Mouse (Mus musculus) liver, postnatal 0 days (tissue): ENCODE measurements around the gene Fktn. TPM values are rescaled to one million over a fixed set of nuclear protein-coding genes. Genes with fewer than 3 reads are reported as not detected.

Source experiments
- ATAC-seq: fragments of 200-750 bp; cut with Nextera tagmentation; 2 replicates; pipeline ENCODE4 v1.8.0; 2017; ENCODE audit warnings: mild to moderate bottlenecking, moderate library complexity
- DNase-seq: peaks from one replicate; pipeline ENCODE4 v3.0.0-alpha.2; 2016
- H3K27ac ChIP-seq: fragments of 300-500 bp; sonication (generic); 2 replicates; pipeline ENCODE4 v1.5.1; 2014; ENCODE audit warnings: antibody characterized with exemption, moderate library complexity, mild to moderate bottlenecking, low read depth
- H3K27me3 ChIP-seq: fragments of 300-500 bp; sonication (generic); 2 replicates; pipeline ENCODE4 v1.6.1; 2014; ENCODE audit warnings: low read length, control low read depth, mixed read lengths; ENCODE audit not compliant: insufficient read depth
- H3K36me3 ChIP-seq: fragments of 300-500 bp; sonication (generic); replicated peaks from 2 replicates; pipeline ENCODE4 v1.6.1; 2014; ENCODE audit warnings: mild to moderate bottlenecking, control low read depth, low read length, moderate library complexity, mixed read lengths; ENCODE audit not compliant: insufficient read depth
- H3K4me1 ChIP-seq: fragments of 300-500 bp; sonication (generic); 2 replicates; pipeline ENCODE4 v1.6.1; 2014; ENCODE audit warnings: antibody characterized with exemption, mild to moderate bottlenecking, control low read depth; ENCODE audit not compliant: insufficient read depth
- H3K4me2 ChIP-seq: fragments of 300-500 bp; sonication (generic); 2 replicates; pipeline ENCODE4 v1.6.1; 2014; ENCODE audit warnings: low read depth, mild to moderate bottlenecking, low read length, moderate library complexity, mixed read lengths
- H3K4me3 ChIP-seq: fragments of 300-500 bp; sonication (generic); 2 replicates; pipeline ENCODE4 v1.5.1; 2014; ENCODE audit warnings: low read depth, low read length
- H3K9ac ChIP-seq: fragments of 300-500 bp; sonication (generic); replicated peaks from 2 replicates; pipeline ENCODE4 v1.6.1; 2014; ENCODE audit warnings: mild to moderate bottlenecking, moderate library complexity
- H3K9me3 ChIP-seq: fragments of 300-500 bp; sonication (generic); 2 replicates; pipeline ENCODE4 v1.6.1; 2016; ENCODE audit warnings: mild to moderate bottlenecking, control low read depth, low read length, mixed read lengths
- CTCF ChIP-seq: sonication (generic); IDR thresholded peaks from 2 replicates; pipeline ENCODE4 v1.5.1; 2016; ENCODE audit warnings: antibody characterized with exemption, low read depth
- EP300 ChIP-seq: IDR thresholded peaks from 2 replicates; pipeline ENCODE4 v1.6.1; 2016; ENCODE audit warnings: antibody characterized with exemption, low read depth, mild to moderate bottlenecking
- WGBS: fragments of 180-500 bp; shearing (Covaris S2); extraction: QIAGEN DNeasy Blood & Tissue Kit; methylation state at CpG from one replicate; pipeline ENCODE4 v1.1.7; 2014; ENCODE audit not compliant: insufficient replicate concordance; 5-methylcytosine and 5-hydroxymethylcytosine counted together
- polyA plus RNA-seq: library from polyadenylated mRNA; unstranded; fragments of >200 nt; fragmentation: Nextera tagmentation; extraction: Ambion mirVana; gene quantifications from 2 replicates; pipeline ENCODE4 v1.2.1, GENCODE M21; 2015

The Fktn gene
- polyA plus RNA-seq, 1 experiment from 2014 or later = 2.5 TPM

DNA sequence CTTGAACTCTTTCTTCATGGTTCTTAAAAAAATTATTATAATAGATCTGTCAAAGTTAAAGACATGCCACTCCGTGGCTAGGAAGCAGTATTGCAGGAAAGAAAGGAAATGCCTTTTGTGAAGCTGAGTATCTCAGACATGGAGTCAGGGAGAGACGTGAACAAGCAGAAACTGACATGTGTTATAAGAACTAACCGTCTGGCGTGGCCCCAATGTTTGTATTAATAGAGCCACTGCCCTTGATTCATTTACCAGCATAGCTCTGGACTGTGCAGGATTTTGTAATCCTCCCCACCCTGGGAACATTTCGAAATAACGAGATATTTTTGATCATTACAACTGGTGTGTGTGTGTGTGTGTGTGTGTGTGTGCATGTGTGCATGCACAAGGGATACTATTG lies 109.9 kb downstream of the Fktn start:
- H3K9ac ChIP-seq = no peak overlapping the region
- no peak overlapping the region for H3K4me2 ChIP-seq
- H3K36me3 ChIP-seq = no peaks in the 10 kb centered on the region
- peaks cover 19% of the 10 kb centered on the region; the same call in 1 of the 2 replicates for H3K4me1 ChIP-seq
- TF ChIP-seq CTCF (0 out of 2 replicates have a peak, but pooled peaks have one; percentile 6), EP300 (peak; percentile 67)
- H3K27me3 ChIP-seq = no peaks in the 10 kb centered on the region
- ATAC-seq = peak; percentile 71
- H3K9me3 ChIP-seq = no peaks in the 10 kb centered on the region
- DNase-seq = peak; percentile 64
- H3K4me3 ChIP-seq = no peak overlapping the region
- H3K27ac ChIP-seq = no peak overlapping the region
- 26% methylated on average over 6 of the region's 6 CpGs for WGBS

DNA sequence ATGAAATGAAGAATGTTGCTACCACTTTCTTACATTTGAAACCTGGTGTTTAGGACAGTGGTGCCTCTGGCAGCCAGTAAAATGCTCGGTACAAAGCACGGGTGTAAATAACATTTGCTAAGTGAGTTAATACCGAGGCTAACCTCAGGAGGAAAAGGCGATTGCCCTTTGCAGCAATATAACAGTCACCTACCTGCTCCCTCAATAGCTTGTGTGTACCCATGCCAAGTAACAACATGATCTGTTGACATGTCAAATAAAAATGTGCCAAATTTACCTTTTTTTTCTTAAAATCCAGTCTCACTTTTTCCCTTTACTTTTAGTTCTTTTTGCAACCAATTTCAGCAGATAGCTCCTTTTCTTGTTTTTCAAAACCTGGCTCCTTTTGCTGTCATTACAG lies 111.0 kb downstream of the Fktn start:
- Histone ChIP-seq H3K4me1 (peaks cover 23% of the 10 kb centered on the region), H3K9ac (no peak overlapping the region), H3K27me3 (no peaks in the 10 kb centered on the region), H3K4me2 (no peak overlapping the region), H3K36me3 (no peaks in the 10 kb centered on the region), H3K27ac (peak overlapping the region; percentile 44), H3K9me3 (no peaks in the 10 kb centered on the region), H3K4me3 (no peak overlapping the region)
- DNase-seq = no peak
- ATAC-seq = no peak
- WGBS = 36% methylated on average over 4 of the region's 4 CpGs
- TF ChIP-seq EP300 (no peak), CTCF (no peak)

DNA sequence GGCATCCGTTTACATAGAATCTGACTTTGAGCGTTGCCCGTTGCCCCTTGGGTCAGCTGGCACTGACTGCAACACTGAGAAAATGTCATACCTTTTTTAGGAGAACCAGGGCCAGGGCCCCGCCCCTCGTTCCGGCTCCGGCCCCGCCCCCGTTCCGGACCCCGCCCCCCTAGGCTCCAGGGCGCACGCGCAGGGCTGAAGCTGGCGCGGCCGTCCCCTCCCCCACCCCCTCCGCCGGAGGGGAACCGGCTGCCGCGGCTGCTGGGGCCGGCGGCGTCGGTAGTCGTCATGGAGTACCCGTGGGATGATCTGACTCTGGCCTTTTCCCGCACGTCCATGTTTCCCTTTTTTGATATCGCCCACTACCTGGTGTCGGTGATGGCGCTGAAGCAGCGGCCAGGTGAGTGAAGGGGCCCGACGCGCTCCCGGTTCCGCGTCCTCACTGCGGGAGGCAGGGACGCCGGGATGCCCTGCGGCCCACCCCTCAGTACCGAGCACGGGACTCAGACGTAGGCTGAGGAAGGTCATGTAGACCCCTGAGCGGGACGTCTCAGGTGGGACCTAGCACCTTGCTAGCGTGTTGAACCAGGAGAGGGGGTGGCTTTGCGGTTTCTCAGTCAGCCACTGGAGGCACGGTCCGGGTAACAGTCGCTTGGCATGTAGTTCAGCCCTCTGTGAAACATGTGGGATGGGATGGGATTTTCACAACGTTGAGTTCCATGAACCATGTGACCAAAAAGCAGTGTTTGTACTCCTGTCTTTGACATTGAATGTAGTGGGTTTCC lies 112.2 kb downstream of the Fktn start, which contains the start of gene Tmem38b:
Gene Tmem38b (plus strand): TSS at position 225 of the 785 bp plus-strand sequence.
- Histone ChIP-seq H3K9me3 (no peaks in the 10 kb centered on the region), H3K4me1 (peaks cover 27% of the 10 kb centered on the region), H3K4me3 (peak within 1 kb of the TSS; percentile 89), H3K27me3 (no peaks in the 10 kb centered on the region), H3K36me3 (no peaks in the 10 kb centered on the region), H3K27ac (peak within 1 kb of the TSS; percentile 91), H3K4me2 (peak within 1 kb of the TSS; percentile 91), H3K9ac (peak within 1 kb of the TSS; percentile 89)
- peak; percentile 86 for ATAC-seq
- WGBS = under 1% methylated on average over 50 of the region's 55 CpGs
- peak; percentile 92 for DNase-seq
- TF ChIP-seq CTCF = peak; percentile 25; the same call in 1 of the 2 replicates
- no peak for TF ChIP-seq EP300

DNA sequence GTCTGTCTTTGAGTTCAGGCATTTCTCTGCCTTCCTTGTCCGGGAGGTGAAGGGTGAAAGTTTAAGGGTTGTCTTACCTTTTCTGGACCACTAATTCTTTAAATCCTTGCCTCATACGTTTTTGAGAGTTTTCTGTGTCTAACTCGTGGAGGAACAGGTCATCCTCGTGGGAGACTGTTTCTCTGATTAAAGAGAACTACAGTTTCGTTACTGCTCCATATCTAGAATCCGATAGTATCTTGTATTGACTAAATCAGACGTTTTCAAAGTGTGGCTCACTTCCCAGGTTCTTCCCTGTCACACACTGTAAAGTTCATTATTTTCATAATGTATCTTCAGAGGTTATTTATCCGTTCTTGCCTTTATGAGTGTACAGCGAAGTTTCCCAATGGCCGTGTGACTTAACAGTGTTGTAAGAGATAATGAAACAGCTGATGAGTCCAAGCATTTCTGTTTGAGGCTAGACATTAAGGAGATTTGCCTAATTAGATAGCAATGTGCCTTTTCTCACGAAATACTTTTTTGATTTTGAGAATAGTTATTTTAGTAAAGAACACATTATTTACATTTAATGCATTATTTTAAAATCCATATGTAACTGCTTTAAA lies 112.9 kb downstream of the Fktn start:
- Histone ChIP-seq H3K27ac (peak overlapping the region; percentile 91), H3K4me1 (peaks cover 31% of the 10 kb centered on the region), H3K36me3 (no peaks in the 10 kb centered on the region), H3K9me3 (no peaks in the 10 kb centered on the region), H3K4me2 (peak overlapping the region; percentile 91), H3K27me3 (no peaks in the 10 kb centered on the region), H3K9ac (peak overlapping the region; percentile 89), H3K4me3 (peak overlapping the region; percentile 89)
- no peak for TF ChIP-seq EP300
- no peak for TF ChIP-seq CTCF
- no peak for ATAC-seq
- no peak for DNase-seq
- WGBS = 3% methylated on average over 11 of the region's 11 CpGs

Other genes with a start within 250 kb of the Fktn start
- gene Fsd1l, start 82.5 kb upstream of the Fktn start, polyA plus RNA-seq = 0.96 and 0.97 TPM in 2 replicates
- gene Tal2, start 65.7 kb downstream of the Fktn start, polyA plus RNA-seq = 0.05 TPM in 1 of 2 replicates, not detected in the other
- gene Tmem38b, start 112.0 kb downstream of the Fktn start, polyA plus RNA-seq = 15.2 and 17.0 TPM in 2 replicates